Mouse (Mus musculus) forebrain, embryonic 11.5 days (tissue): ENCODE data around the gene Sfxn5. TPM values are rescaled to one million over a fixed set of nuclear protein-coding genes. Genes with fewer than 3 reads are reported as not detected.

Experiments
- ATAC-seq: fragments of 200-750 bp; cut with Nextera tagmentation; replicated peaks from 2 replicates; pipeline ENCODE4 v1.8.0; 2017; ENCODE audit warnings: moderate TSS enrichment; ENCODE audit not compliant: low FRiP score
- DNase-seq: peaks from one replicate; pipeline ENCODE4 v3.0.0-alpha.2; 2017; ENCODE audit warnings: low spot score
- H3K27ac ChIP-seq: fragments of 300-500 bp; sonication (generic); 2 replicates; pipeline ENCODE4 v1.5.1; 2014; ENCODE audit warnings: low read depth, low read length
- H3K27me3 ChIP-seq: fragments of 300-500 bp; sonication (generic); 2 replicates; pipeline ENCODE4 v1.6.1; 2014; ENCODE audit warnings: mild to moderate bottlenecking, low read length, mixed read lengths; ENCODE audit not compliant: control insufficient read depth, insufficient read depth
- H3K36me3 ChIP-seq: fragments of 300-500 bp; sonication (generic); 2 replicates; pipeline ENCODE4 v1.6.1; 2014; ENCODE audit warnings: mild to moderate bottlenecking, low read length, moderate library complexity, mixed read lengths; ENCODE audit not compliant: control insufficient read depth, insufficient read depth
- H3K4me1 ChIP-seq: fragments of 300-500 bp; sonication (generic); replicated peaks from 2 replicates; pipeline ENCODE4 v1.6.1; 2014; ENCODE audit warnings: low read length, mixed read lengths; ENCODE audit not compliant: control insufficient read depth, insufficient read depth
- H3K4me2 ChIP-seq: fragments of 300-500 bp; sonication (generic); 2 replicates; pipeline ENCODE4 v1.6.1; 2014; ENCODE audit warnings: low read depth, mild to moderate bottlenecking, low read length, moderate library complexity, mixed read lengths; ENCODE audit not compliant: severe bottlenecking
- H3K4me3 ChIP-seq: fragments of 300-500 bp; sonication (generic); 2 replicates; pipeline ENCODE4 v1.5.1; 2014; ENCODE audit warnings: low read depth, low read length
- H3K9ac ChIP-seq: fragments of 300-500 bp; sonication (generic); 2 replicates; pipeline ENCODE4 v1.6.1; 2014; ENCODE audit warnings: low read length
- H3K9me3 ChIP-seq: fragments of 300-500 bp; sonication (generic); 2 replicates; pipeline ENCODE4 v1.6.1; 2016; ENCODE audit warnings: low read length, mixed read lengths; ENCODE audit not compliant: control insufficient read depth
- WGBS: fragments of 180-500 bp; shearing (Covaris S2); extraction: QIAGEN DNeasy Blood & Tissue Kit; methylation state at CpG from one replicate; pipeline ENCODE4 v1.1.7; 2014; 5-methylcytosine and 5-hydroxymethylcytosine counted together
- polyA plus RNA-seq: library from polyadenylated mRNA; unstranded; fragments of >200 nt; fragmentation: Nextera tagmentation; extraction: Ambion mirVana; gene quantifications from 2 replicates; pipeline ENCODE4 v1.2.1, GENCODE M21; 2014

Sfxn5 gene
- polyA plus RNA-seq, 1 experiment from 2014 or later = 13.8 TPM

DNA sequence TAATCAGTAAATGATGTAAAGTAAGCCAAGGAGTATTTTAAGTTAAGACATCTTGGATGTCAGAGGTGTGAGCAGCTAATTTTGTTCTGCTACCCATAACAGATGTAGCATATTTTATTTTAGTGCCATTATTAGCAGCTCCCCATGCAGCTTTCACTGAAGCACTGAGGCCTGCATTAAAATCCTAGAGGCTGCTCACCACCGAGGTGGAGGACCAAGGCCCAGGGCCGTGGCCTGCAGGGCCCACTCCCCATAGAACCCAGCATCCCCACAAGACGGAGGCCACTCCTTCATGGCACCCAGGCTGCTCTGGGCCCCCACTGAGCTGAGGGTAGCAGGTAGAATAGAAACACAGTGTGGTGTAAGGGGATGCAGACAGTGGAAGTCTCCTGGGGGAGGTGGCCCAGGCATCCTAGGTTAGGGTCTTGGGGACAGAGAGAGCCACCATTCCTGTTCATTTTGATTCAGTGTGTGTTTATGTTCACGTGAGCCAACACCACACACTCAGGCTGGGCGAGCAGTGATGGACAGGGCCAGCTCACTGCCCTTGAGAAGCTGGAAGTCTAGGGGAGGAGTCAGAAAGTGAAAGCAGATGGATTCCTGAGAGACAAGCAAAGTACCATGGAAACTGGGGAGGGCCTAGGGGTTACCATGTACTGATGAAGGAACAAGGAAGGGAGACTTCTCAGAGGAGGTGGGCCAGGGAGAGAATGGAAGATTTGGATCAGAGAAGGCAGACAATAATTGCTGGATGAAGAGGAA is 114.4 kb downstream of the Sfxn5 start:
- no peaks in the 10 kb centered on the region for H3K36me3 ChIP-seq
- no peak overlapping the region for H3K27ac ChIP-seq
- no peak for DNase-seq
- ATAC-seq = peak; percentile 40; the same call in 1 of the 2 replicates
- no peak overlapping the region for H3K4me2 ChIP-seq
- 40% methylated on average over 5 of the region's 5 CpGs for WGBS
- H3K27me3 ChIP-seq = no peaks in the 10 kb centered on the region
- no peak overlapping the region for H3K9ac ChIP-seq
- peaks cover 5% of the 10 kb centered on the region for H3K4me1 ChIP-seq
- no peak overlapping the region for H3K4me3 ChIP-seq
- no peaks in the 10 kb centered on the region for H3K9me3 ChIP-seq

DNA sequence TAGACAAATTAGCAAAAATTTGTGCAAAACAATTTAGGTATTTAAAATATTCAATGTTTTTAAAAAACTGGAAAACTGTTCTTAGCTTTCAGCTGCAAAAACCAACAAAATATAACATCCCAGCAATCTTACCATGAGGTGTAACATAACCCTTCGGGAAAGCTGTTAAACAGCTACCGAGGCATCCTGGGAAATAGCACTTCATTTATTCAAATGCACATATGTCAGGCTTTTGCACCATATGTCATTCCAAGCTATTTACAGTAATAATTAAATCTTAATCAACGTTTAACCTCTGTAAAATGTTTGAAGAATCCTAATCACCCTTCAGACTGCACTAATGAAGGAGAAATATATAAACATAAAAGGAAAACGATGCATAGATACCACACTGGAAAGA is 115.0 kb downstream of the Sfxn5 start:
- WGBS = 85% methylated on average over 4 of the region's 4 CpGs
- Histone ChIP-seq H3K4me2 (no peak overlapping the region), H3K4me1 (0 out of 2 replicates have a peak, but pooled peaks cover under 1% of the 10 kb centered on the region), H3K9ac (no peak overlapping the region), H3K9me3 (no peaks in the 10 kb centered on the region), H3K27me3 (no peaks in the 10 kb centered on the region), H3K4me3 (no peak overlapping the region), H3K27ac (no peak overlapping the region), H3K36me3 (no peaks in the 10 kb centered on the region)
- ATAC-seq (no peak), DNase-seq (no peak)

- no peak overlapping the region for H3K9ac ChIP-seq
- DNase-seq (no peak), ATAC-seq (no peak)
- no peak overlapping the region for H3K4me2 ChIP-seq
- H3K9me3 ChIP-seq = no peaks in the 10 kb centered on the region
- H3K27me3 ChIP-seq = no peaks in the 10 kb centered on the region
- WGBS = 65% methylated on average over 1 of the region's 1 CpGs
- H3K27ac ChIP-seq = no peak overlapping the region
- no peaks in the 10 kb centered on the region for H3K36me3 ChIP-seq
- H3K4me1 ChIP-seq = no peaks in the 10 kb centered on the region; the same call in 1 of the 2 replicates
- H3K4me3 ChIP-seq = no peak overlapping the region
These were observed 122.5 kb downstream of the Sfxn5 start for GRCm38 (mm10) chr6:85210686-85211085.

- H3K27me3 ChIP-seq = no peaks in the 10 kb centered on the region
- H3K9ac ChIP-seq = no peak overlapping the region
- no peaks in the 10 kb centered on the region for H3K9me3 ChIP-seq
- ATAC-seq (no peak), DNase-seq (no peak)
- no peak overlapping the region for H3K4me2 ChIP-seq
- no peaks in the 10 kb centered on the region for H3K36me3 ChIP-seq
- no peaks in the 10 kb centered on the region; the same call in 1 of the 2 replicates for H3K4me1 ChIP-seq
- WGBS = 84% methylated on average over 9 of the region's 9 CpGs
- H3K27ac ChIP-seq = no peak overlapping the region
- H3K4me3 ChIP-seq = no peak overlapping the region
These were observed 123.8 kb downstream of the Sfxn5 start for GRCm38 (mm10) chr6:85209226-85209967.

DNA sequence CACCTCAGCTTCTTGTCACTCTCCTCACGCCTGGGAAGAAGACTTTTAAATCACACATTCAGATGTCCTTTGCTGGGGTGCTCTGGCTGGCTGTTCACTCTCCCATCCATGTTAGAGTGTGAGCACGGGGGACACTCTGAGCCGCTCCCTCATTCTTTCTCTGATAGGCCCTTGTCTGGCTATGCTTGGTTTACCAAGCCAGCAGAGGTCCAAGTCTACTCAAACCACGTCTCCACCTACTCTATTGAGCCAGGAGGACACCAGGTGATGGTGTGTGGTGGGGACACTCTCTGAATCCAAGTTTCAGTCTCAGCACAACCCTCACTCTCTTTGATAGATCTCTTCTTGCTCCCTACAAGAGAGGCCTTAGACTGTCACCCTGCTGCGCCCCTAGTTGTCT is 125.9 kb downstream of the Sfxn5 start:
- Histone ChIP-seq H3K36me3 (no peaks in the 10 kb centered on the region), H3K4me1 (no peaks in the 10 kb centered on the region; the same call in 1 of the 2 replicates), H3K9me3 (no peaks in the 10 kb centered on the region), H3K9ac (no peak overlapping the region), H3K4me3 (no peak overlapping the region), H3K4me2 (no peak overlapping the region), H3K27ac (no peak overlapping the region), H3K27me3 (no peaks in the 10 kb centered on the region)
- 71% methylated on average over 5 of the region's 5 CpGs for WGBS
- ATAC-seq (no peak), DNase-seq (no peak)

- H3K27me3 ChIP-seq = no peaks in the 10 kb centered on the region
- H3K4me2 ChIP-seq = no peak overlapping the region
- 52% methylated on average over 15 of the region's 15 CpGs for WGBS
- H3K9ac ChIP-seq = no peak overlapping the region
- no peak overlapping the region for H3K4me3 ChIP-seq
- H3K27ac ChIP-seq = no peak overlapping the region
- H3K9me3 ChIP-seq = no peaks in the 10 kb centered on the region
- ATAC-seq = 0 out of 2 replicates have a peak, but pooled peaks have one; percentile 34
- H3K4me1 ChIP-seq = no peaks in the 10 kb centered on the region; the same call in 1 of the 2 replicates
- no peaks in the 10 kb centered on the region for H3K36me3 ChIP-seq
- no peak for DNase-seq
These were observed 126.3 kb downstream of the Sfxn5 start for GRCm38 (mm10) chr6:85206939-85207285.

DNA sequence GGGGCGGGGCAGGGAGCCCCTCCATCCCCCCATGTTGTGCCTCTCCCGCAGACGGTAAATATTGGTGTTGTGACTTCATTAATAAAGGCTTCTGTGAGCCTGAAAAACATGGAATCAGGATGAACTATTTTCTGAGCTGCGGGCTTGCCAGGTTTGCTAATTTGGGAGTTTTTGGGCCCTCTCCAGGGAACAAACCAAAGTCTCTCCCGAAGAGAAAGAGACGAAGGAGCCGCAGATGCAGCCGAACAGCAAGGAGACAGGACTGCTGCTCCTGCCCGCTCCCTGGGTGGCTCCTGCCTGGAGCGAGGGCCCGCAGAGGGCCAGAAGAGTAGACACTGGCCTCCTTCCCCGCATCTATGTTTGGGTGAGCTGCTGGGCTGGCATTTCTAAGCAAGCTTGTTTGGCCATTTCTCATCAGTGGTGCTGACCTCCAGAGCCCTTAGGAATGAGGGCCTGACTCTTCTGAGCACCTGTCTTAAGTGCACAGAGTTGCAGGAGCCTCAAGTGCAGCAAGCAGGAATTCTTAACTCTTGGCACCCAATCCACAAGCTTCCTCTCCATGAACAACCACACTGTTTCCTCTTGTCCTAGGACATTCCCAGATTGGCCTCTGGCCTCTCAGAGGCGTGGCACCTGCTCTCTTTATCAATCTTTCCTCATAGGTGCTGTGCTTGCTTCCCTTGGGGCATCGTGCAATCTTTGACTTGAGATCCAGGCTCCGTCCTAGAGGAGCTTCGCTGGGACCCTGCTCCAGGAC is 126.9 kb downstream of the Sfxn5 start:
- no peak overlapping the region for H3K9ac ChIP-seq
- DNase-seq (no peak), ATAC-seq (no peak)
- H3K9me3 ChIP-seq = no peaks in the 10 kb centered on the region
- WGBS = 30% methylated on average over 16 of the region's 16 CpGs
- H3K36me3 ChIP-seq = no peaks in the 10 kb centered on the region
- no peak overlapping the region for H3K27ac ChIP-seq
- no peak overlapping the region for H3K4me2 ChIP-seq
- no peak overlapping the region for H3K4me3 ChIP-seq
- no peaks in the 10 kb centered on the region; the same call in 1 of the 2 replicates for H3K4me1 ChIP-seq
- no peaks in the 10 kb centered on the region for H3K27me3 ChIP-seq

DNA sequence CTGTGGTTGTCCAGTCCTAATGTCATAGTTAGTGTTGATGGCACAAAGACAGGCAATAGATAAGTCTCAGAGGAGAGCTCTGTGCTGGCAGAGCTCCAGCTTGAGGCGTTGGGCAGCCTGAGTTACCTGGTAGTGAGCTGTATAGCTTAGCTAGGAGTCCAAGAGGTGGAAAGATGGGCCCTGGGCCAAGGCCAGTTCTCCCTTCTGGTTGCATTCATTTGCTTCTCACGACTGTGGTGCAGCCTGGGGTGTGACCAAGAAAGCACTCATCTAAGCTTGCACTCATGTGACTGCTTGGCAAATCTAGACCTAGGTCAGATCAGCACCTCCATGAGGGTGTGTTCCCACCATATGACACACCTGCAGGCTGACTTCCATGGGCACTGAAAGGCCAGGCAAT is 135.3 kb downstream of the Sfxn5 start:
- WGBS = 79% methylated on average over 2 of the region's 2 CpGs
- Histone ChIP-seq H3K9me3 (no peaks in the 10 kb centered on the region), H3K4me1 (peaks cover 6% of the 10 kb centered on the region; the same call in 1 of the 2 replicates), H3K4me3 (no peak overlapping the region), H3K27me3 (peaks cover 27% of the 10 kb centered on the region), H3K9ac (no peak overlapping the region), H3K27ac (no peak overlapping the region), H3K36me3 (no peaks in the 10 kb centered on the region; the same call in 1 of the 2 replicates), H3K4me2 (no peak overlapping the region)
- peak; percentile 45 for DNase-seq
- no peak for ATAC-seq
